In genomic region chr6:112097699-112098098, GRCm38 (mm10) we compare ENCODE assay signal across 27 mouse cellular contexts.
"Had no signal": no experiment of that assay in that cellular context is flagged by ENCODE, and none has a peak within 500 bp of the region (broad histone marks: within the 10 kb centered on the region; RNA-seq: fewer than 3 reads in every experiment).

No protein-coding gene starts in this region.

- H3K27ac ChIP-seq: embryonic facial prominence, embryonic 10.5 days; embryonic facial prominence, embryonic 12.5 days; embryonic facial prominence, embryonic 13.5 days; embryonic facial prominence, embryonic 15.5 days; forebrain, embryonic 10.5 days; forebrain, embryonic 12.5 days; forebrain, embryonic 13.5 days; forebrain, embryonic 15.5 days; gastrocnemius, adult 2 months; heart, adult 2 months; heart, embryonic 10.5 days had no signal

- H3K4me3 ChIP-seq: embryonic facial prominence, embryonic 10.5 days; embryonic facial prominence, embryonic 12.5 days; embryonic facial prominence, embryonic 13.5 days; embryonic facial prominence, embryonic 15.5 days; erythroblast, embryonic 14.5 days; forebrain, embryonic 10.5 days; forebrain, embryonic 12.5 days; forebrain, embryonic 13.5 days; forebrain, embryonic 15.5 days; gastrocnemius, adult 2 months; heart, adult 2 months; heart, embryonic 10.5 days had no signal

- H3K27me3 ChIP-seq: embryonic facial prominence, embryonic 12.5 days; embryonic facial prominence, embryonic 13.5 days; embryonic facial prominence, embryonic 15.5 days; forebrain, embryonic 12.5 days; forebrain, embryonic 13.5 days; forebrain, embryonic 15.5 days had no signal

- H3K4me1 ChIP-seq: embryonic facial prominence, embryonic 10.5 days; embryonic facial prominence, embryonic 12.5 days; embryonic facial prominence, embryonic 13.5 days; embryonic facial prominence, embryonic 15.5 days; forebrain, embryonic 10.5 days; forebrain, embryonic 12.5 days; forebrain, embryonic 13.5 days; forebrain, embryonic 15.5 days; heart, embryonic 10.5 days had no signal

- H3K4me2 ChIP-seq: embryonic facial prominence, embryonic 12.5 days; embryonic facial prominence, embryonic 13.5 days; embryonic facial prominence, embryonic 15.5 days; forebrain, embryonic 12.5 days; forebrain, embryonic 13.5 days; forebrain, embryonic 15.5 days had no signal

- H3K9ac ChIP-seq: embryonic facial prominence, embryonic 12.5 days; embryonic facial prominence, embryonic 13.5 days; embryonic facial prominence, embryonic 15.5 days; forebrain, embryonic 12.5 days; forebrain, embryonic 13.5 days; forebrain, embryonic 15.5 days had no signal

- ATAC-seq: forebrain, embryonic 13.5 days; forebrain, embryonic 14.5 days; forebrain, embryonic 15.5 days; forebrain, embryonic 16.5 days had no signal

- DNase-seq: cerebellum, adult 9-10 months; cerebellum, adult 9-11 months; cerebellum, postnatal 10 days; cerebellum, postnatal 14 days; cerebellum, postnatal 25 days; cerebellum, postnatal 36 days; embryo, embryonic 11 days; gastrocnemius, adult 2 months; gastrocnemius, postnatal 10 days; gastrocnemius, postnatal 14 days; gastrocnemius, postnatal 25 days; gastrocnemius, postnatal 36 days; heart, adult 11 months; heart, adult 18-20 months; heart, adult 2 months had no signal

- H3K36me3 ChIP-seq: embryonic facial prominence, embryonic 10.5 days; embryonic facial prominence, embryonic 12.5 days; embryonic facial prominence, embryonic 13.5 days; embryonic facial prominence, embryonic 15.5 days; forebrain, embryonic 10.5 days; forebrain, embryonic 12.5 days; forebrain, embryonic 15.5 days; heart, embryonic 10.5 days had no signal

- H3K9me3 ChIP-seq: embryonic facial prominence, embryonic 10.5 days; embryonic facial prominence, embryonic 12.5 days; embryonic facial prominence, embryonic 13.5 days; embryonic facial prominence, embryonic 15.5 days; forebrain, embryonic 10.5 days; forebrain, embryonic 12.5 days; forebrain, embryonic 13.5 days; forebrain, embryonic 15.5 days; heart, embryonic 10.5 days had no signal
